ENCODE assay signal across 12 mouse cellular contexts in the genomic region with DNA sequence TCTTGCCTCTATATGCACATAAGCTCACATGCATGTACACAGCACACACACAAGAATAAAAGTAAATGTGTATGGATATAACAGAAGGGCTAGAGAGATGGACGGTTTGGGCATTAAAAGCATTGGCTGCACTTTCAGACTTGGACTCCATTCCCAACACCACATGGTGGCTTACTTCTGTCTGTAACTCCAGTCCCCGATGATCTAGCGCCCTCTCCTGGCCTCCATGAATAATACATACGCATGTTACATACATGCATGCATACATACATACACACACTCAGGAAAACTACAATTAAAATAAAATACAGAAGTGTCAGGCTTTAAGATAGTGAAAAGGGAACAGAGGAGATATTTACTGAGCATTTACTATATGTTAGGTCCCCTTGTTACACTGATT. TPM values are rescaled to one million over a fixed set of nuclear protein-coding genes. Genes with fewer than 3 reads are reported as not detected.
DNase-seq lines count a peak whose midpoint lies in the region; ATAC-seq and TF ChIP-seq lines count a peak whose summit lies in the region.
"Had no signal": no experiment of that assay in that cellular context is flagged by ENCODE, and none has a peak within 500 bp of the region (broad histone marks: within the 10 kb centered on the region; RNA-seq: fewer than 3 reads in every experiment).

No protein-coding gene starts in this region.

- H3K27ac ChIP-seq in midbrain, postnatal 0 days (ENCODE audit: low read depth, low read length) = no peak overlapping the region
- no peak overlapping the region for H3K27ac ChIP-seq in midbrain, embryonic 10.5 days (replicated peaks)
- no peak overlapping the region for H3K27ac ChIP-seq in hindbrain, embryonic 10.5 days
- H3K27ac ChIP-seq: forebrain, embryonic 15.5 days; limb, embryonic 13.5 days had no signal

- H3K9me3 ChIP-seq in midbrain, postnatal 0 days (ENCODE audit: low read length) = no peaks in the 10 kb centered on the region
- H3K9me3 ChIP-seq in midbrain, embryonic 10.5 days (replicated peaks) = no peaks in the 10 kb centered on the region
- H3K9me3 ChIP-seq in hindbrain, embryonic 10.5 days = no peaks in the 10 kb centered on the region
- H3K9me3 ChIP-seq: forebrain, embryonic 15.5 days; limb, embryonic 13.5 days had no signal

- intact Hi-C loops in gastrocnemius, postnatal 14 days (cut with DNase I; ENCODE audit: low total_unique reads) = no loop called here

- peak; percentile 3 for DNase-seq in embryo, embryonic 10.5 days (ENCODE audit: low spot score)
- DNase-seq in embryo, embryonic 9.5 days (ENCODE audit: extremely low spot score) = no peak
- no peak for DNase-seq in midbrain, postnatal 0 days (ENCODE audit: low spot score)
- DNase-seq in midbrain, embryonic 10.5 days (ENCODE audit: low spot score) = no peak
- peak; percentile 66 for DNase-seq in ZHBTc4 (ENCODE audit: low read depth, low spot score)
- DNase-seq in thymus, postnatal 0 days (ENCODE audit: low spot score) = peak; percentile 5
- DNase-seq in gastrocnemius, postnatal 14 days = no peak
- no peak for DNase-seq in hindbrain, embryonic 10.5 days (ENCODE audit: low spot score)
- DNase-seq: cerebellum, postnatal 14 days; lung, postnatal 4 days had no signal

- ATAC-seq in midbrain, postnatal 0 days (ENCODE audit: low FRiP score) = no peak
- ATAC-seq: forebrain, embryonic 15.5 days had no signal

- H3K4me1 ChIP-seq in midbrain, postnatal 0 days (ENCODE audit: insufficient read depth, low read length) = no peaks in the 10 kb centered on the region
- H3K4me1 ChIP-seq in midbrain, embryonic 10.5 days = no peaks in the 10 kb centered on the region
- H3K4me1 ChIP-seq in hindbrain, embryonic 10.5 days (replicated peaks) = no peaks in the 10 kb centered on the region
- H3K4me1 ChIP-seq: forebrain, embryonic 15.5 days; limb, embryonic 13.5 days had no signal

- H3K36me3 ChIP-seq in midbrain, postnatal 0 days (ENCODE audit: insufficient read depth, low read length) = no peaks in the 10 kb centered on the region
- no peaks in the 10 kb centered on the region for H3K36me3 ChIP-seq in midbrain, embryonic 10.5 days
- no peaks in the 10 kb centered on the region for H3K36me3 ChIP-seq in hindbrain, embryonic 10.5 days
- H3K36me3 ChIP-seq: forebrain, embryonic 15.5 days; limb, embryonic 13.5 days had no signal

- H3K9ac ChIP-seq in midbrain, postnatal 0 days (replicated peaks; ENCODE audit: low read length, poor library complexity, severe bottlenecking) = no peak overlapping the region
- H3K9ac ChIP-seq: forebrain, embryonic 15.5 days; limb, embryonic 13.5 days had no signal

- no peak overlapping the region for H3K4me3 ChIP-seq in midbrain, postnatal 0 days (ENCODE audit: low read depth, low read length)
- no peak overlapping the region for H3K4me3 ChIP-seq in midbrain, embryonic 10.5 days
- no peak overlapping the region for H3K4me3 ChIP-seq in hindbrain, embryonic 10.5 days
- H3K4me3 ChIP-seq: forebrain, embryonic 15.5 days; limb, embryonic 13.5 days had no signal

- WGBS in midbrain, postnatal 0 days = 78% methylated on average over 4 of the region's 4 CpGs
- 85% methylated on average over 4 of the region's 4 CpGs for WGBS in midbrain, embryonic 10.5 days
- WGBS in hindbrain, embryonic 10.5 days = 78% methylated on average over 4 of the region's 4 CpGs

- TF ChIP-seq CTCF in midbrain, postnatal 0 days (IDR thresholded peaks at IDR 0.05) = peak; percentile 21; the same call in 1 of the 2 replicates

- H3K27me3 ChIP-seq in midbrain, postnatal 0 days (ENCODE audit: insufficient read depth, low read length) = no peaks in the 10 kb centered on the region
- H3K27me3 ChIP-seq in midbrain, embryonic 10.5 days (ENCODE audit: low read depth, poor library complexity, severe bottlenecking) = peaks cover 46% of the 10 kb centered on the region
- peaks cover 13% of the 10 kb centered on the region; the same call in 1 of the 2 replicates for H3K27me3 ChIP-seq in hindbrain, embryonic 10.5 days (ENCODE audit: insufficient read depth, poor library complexity, severe bottlenecking)
- H3K27me3 ChIP-seq: forebrain, embryonic 15.5 days had no signal

- H3K4me2 ChIP-seq in midbrain, postnatal 0 days (ENCODE audit: low read depth, low read length, poor library complexity, severe bottlenecking) = no peak overlapping the region
- H3K4me2 ChIP-seq: forebrain, embryonic 15.5 days; limb, embryonic 13.5 days had no signal

RNA-seq across cellular contexts. Expression of gene Fam120c, which starts 30.2 kb away (rescaled TPM):
- 19.0 and 22.3 TPM in 2 replicates for total RNA-seq in midbrain, postnatal 0 days (2014; rRNA removed)
- polyA plus RNA-seq in midbrain, postnatal 0 days (2015; fragmentation: Nextera tagmentation; extraction: Ambion mirVana) = 6.9 and 7.4 TPM in 2 replicates
- polyA plus RNA-seq in midbrain, embryonic 10.5 days (2016; fragmentation: Nextera tagmentation; extraction: Ambion mirVana) = 2.9 and 3.4 TPM in 2 replicates
- 1.9 and 2.3 TPM in 2 replicates for polyA plus RNA-seq in thymus, postnatal 0 days (2015; fragmentation: Nextera tagmentation; extraction: Ambion mirVana)
- 10 to 100 TPM; 15.0 to 17.4 TPM for total RNA-seq in gastrocnemius, postnatal 14 days (2021)
- 2.6 and 2.8 TPM in 2 replicates for polyA plus RNA-seq in hindbrain, embryonic 10.5 days (2016; fragmentation: Nextera tagmentation; extraction: Ambion mirVana)

Comparison
In these comparisons a context has a peak if more than half of its experiments do, and no peak if none do; other contexts are left out.
1. DNase-seq: peak in embryo, embryonic 10.5 days (single experiment), ZHBTc4 (single experiment) and thymus, postnatal 0 days (single experiment); none in embryo, embryonic 9.5 days (single experiment), midbrain, postnatal 0 days (single experiment), midbrain, embryonic 10.5 days (single experiment), gastrocnemius, postnatal 14 days (single experiment) and hindbrain, embryonic 10.5 days (single experiment).